Mouse (Mus musculus) cerebellum, adult 9-11 months (tissue): ENCODE data around the gene Prnp.
A peak's percentile ranks its signal among the peaks of the same experiment; 100 is the strongest.

Experiments
- DNase-seq: peaks from one replicate; pipeline ENCODE4 v3.0.0; 2022

The Prnp gene

GRCm38 (mm10) chr2:131907311-131907710 is 2.4 kb upstream of the Prnp start:
- no peak for DNase-seq

GRCm38 (mm10) chr2:131908351-131908861 is 1.3 kb upstream of the Prnp start:
- no peak for DNase-seq

GRCm38 (mm10) chr2:131908906-131909305 is 822 bp upstream of the Prnp start:
- peak; percentile 56 for DNase-seq

- no peak for DNase-seq
Observed at GRCm38 (mm10) chr2:131910847-131911246, 1.1 kb downstream of the Prnp start.

GRCm38 (mm10) chr2:131911341-131911740 is 1.6 kb downstream of the Prnp start:
- DNase-seq = peak; percentile 83

- DNase-seq = no peak
Observed at GRCm38 (mm10) chr2:131912526-131913258, 3.0 kb downstream of the Prnp start.

- DNase-seq = no peak
Observed at GRCm38 (mm10) chr2:131932275-131932902, 22.7 kb downstream of the Prnp start.

GRCm38 (mm10) chr2:131933013-131933412 is 23.3 kb downstream of the Prnp start:
- DNase-seq = no peak

GRCm38 (mm10) chr2:131933598-131933997 is 23.9 kb downstream of the Prnp start:
- no peak for DNase-seq

GRCm38 (mm10) chr2:131934243-131934642 is 24.5 kb downstream of the Prnp start:
- DNase-seq = no peak

GRCm38 (mm10) chr2:131935390-131936105 is 25.8 kb downstream of the Prnp start:
- DNase-seq = no peak

GRCm38 (mm10) chr2:131936410-131936809 is 26.7 kb downstream of the Prnp start:
- DNase-seq = no peak

- DNase-seq = peak; percentile 54
Observed at GRCm38 (mm10) chr2:131939404-131940111, 29.8 kb downstream of the Prnp start.

- DNase-seq = no peak
Observed at GRCm38 (mm10) chr2:131940506-131940905, 30.8 kb downstream of the Prnp start.

GRCm38 (mm10) chr2:131941501-131941900 is 31.8 kb downstream of the Prnp start:
- DNase-seq = no peak

- no peak for DNase-seq
Observed at GRCm38 (mm10) chr2:131944370-131944769, 34.6 kb downstream of the Prnp start.

- no peak for DNase-seq
Observed at GRCm38 (mm10) chr2:131945225-131945624, 35.5 kb downstream of the Prnp start.

- DNase-seq = no peak
Observed at GRCm38 (mm10) chr2:131945765-131946164, 36.0 kb downstream of the Prnp start.

GRCm38 (mm10) chr2:131946351-131946750 is 36.6 kb downstream of the Prnp start:
- DNase-seq = no peak

GRCm38 (mm10) chr2:131948156-131948555 is 38.4 kb downstream of the Prnp start:
- no peak for DNase-seq

GRCm38 (mm10) chr2:131948916-131949639 is 39.4 kb downstream of the Prnp start:
- DNase-seq = no peak
